Mouse (Mus musculus) cerebellum, adult 11-12 months (tissue): ENCODE results near the gene Bst2.
A peak's percentile ranks its signal among the peaks of the same experiment; 100 is the strongest.

Source experiments
- DNase-seq: peaks from one replicate; pipeline ENCODE4 v3.0.0; 2022

Gene Bst2

GRCm38 (mm10) chr8:71537028-71537867 lies at the start of gene Bst2:
TSS of gene Bst2 (minus strand) at chr8:71537456.
- DNase-seq, result no peak

- no peak for DNase-seq
These were observed 49.6 kb upstream of the Bst2 start for GRCm38 (mm10) chr8:71586891-71587290.

GRCm38 (mm10) chr8:71580201-71580600 lies 42.9 kb upstream of the Bst2 start:
- no peak for DNase-seq

DNA sequence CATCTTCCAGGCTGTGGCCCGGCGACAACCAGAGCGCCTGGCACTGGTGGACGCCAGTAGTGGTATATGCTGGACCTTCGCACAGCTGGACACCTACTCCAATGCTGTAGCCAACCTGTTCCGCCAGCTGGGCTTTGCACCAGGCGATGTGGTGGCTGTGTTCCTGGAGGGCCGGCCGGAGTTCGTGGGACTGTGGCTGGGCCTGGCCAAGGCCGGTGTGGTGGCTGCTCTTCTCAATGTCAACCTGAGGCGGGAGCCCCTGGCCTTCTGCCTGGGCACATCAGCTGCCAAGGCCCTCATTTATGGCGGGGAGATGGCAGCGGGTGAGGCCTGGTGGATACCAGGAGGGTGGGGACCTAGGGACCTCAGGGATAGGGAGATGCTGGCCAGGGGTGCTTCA lies 42.2 kb upstream of the Bst2 start:
- DNase-seq, result no peak

GRCm38 (mm10) chr8:71579009-71579408 lies 41.8 kb upstream of the Bst2 start:
- DNase-seq, result no peak

DNA sequence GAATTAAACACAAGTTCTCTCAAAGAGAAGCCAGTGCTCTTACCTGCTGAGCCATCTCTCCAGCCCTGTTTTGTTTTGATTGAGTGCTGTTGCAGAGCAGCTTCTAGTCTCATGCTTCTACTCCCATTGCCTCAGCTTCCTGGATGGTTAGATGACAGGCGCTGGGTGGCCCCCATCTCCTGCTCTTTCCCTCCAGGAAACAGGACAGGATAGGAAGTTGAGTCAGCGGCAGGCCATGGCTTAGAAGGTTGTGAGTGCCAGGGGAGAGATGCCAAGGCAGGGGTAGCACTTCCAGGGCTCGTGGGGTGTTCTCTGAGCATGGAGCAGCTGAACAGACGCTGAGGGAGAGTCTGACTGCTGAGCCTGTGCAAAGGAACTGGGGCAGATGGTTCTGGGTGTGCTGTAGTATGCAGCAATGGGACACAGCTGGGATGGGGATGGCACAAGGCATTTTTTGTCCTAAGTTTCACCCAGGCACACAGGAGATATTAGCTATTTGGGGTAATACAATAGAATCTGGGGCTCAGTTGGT lies 40.7 kb upstream of the Bst2 start:
- no peak for DNase-seq

DNA sequence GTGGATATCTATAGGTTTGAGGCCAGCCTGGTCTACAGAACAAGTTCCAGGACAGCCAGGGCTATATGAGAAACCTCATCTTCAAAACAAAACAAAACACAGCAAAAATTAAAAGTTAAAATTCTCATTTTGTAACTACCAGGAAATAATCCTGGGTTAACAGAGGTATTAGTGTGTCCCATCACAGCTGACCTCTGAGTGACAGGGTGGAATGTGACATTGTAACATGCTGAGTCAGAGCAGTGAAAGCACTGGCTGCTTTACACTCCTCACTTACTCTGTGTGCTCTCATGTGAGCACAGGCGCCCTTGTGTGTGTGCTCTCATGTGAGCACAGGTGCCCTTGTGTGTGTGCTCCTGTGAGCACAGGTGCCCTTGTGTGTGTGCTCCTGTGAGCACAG lies 37.8 kb upstream of the Bst2 start:
- no peak for DNase-seq

- DNase-seq, result no peak
These were observed 37.2 kb upstream of the Bst2 start for GRCm38 (mm10) chr8:71574426-71574825.

DNA sequence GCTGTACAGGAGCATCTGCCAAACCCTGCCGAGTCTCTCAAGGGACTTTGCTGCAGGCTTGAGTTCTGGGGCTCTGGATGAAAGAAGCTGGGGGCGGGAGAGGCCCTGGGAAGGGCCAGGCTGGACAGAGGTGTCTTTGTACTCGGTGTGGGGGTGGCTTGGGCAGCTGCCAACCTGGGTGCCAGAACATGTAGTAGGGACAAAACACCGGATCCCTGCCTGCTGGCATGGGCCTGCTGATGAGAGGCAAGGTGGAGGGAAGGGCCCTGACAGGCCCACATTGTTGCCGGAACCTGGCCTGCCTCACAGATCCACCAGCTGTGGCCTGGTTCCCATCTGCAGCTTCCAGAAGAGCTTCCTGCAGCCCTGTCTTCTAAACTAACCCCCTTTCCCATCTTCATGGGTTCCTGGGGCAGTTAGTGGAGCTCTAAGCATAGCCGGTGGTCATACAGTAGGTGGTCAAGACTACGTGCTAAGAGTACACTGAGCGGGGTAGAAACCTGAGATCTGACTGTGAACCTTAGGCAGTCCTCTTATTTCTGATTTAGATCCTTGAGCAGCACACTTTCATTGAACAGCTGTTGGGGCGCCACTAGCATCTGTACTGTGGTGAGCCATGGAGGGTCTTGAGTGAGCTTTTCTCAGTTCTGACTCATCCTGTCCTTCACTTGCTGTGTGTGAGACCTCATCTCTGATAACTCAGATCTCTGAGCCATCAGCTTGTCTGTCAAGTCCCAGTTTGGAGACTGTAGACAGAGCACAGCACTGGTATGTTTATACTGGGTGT lies 35.8 kb upstream of the Bst2 start:
- DNase-seq, result peak; percentile 79

DNA sequence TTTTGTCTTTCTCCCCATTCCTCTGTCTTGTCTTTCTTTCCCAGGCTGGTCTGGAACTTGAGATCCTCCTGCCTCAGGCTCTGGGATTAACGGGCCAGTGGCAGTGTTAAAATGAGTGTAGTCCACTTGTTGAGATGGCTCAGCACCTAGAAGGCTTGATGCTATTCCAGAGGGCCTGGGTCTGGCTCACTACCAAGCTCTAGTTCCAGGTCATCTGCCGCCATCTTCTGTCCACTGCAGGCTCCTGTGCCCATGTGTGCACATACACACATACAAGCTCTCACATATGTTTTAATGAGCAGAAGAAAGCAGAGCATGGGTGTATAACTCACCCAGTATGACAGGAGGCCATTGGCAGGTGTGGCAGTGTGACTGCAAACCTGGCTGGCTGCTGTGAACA lies 34.8 kb upstream of the Bst2 start:
- no peak for DNase-seq

DNA sequence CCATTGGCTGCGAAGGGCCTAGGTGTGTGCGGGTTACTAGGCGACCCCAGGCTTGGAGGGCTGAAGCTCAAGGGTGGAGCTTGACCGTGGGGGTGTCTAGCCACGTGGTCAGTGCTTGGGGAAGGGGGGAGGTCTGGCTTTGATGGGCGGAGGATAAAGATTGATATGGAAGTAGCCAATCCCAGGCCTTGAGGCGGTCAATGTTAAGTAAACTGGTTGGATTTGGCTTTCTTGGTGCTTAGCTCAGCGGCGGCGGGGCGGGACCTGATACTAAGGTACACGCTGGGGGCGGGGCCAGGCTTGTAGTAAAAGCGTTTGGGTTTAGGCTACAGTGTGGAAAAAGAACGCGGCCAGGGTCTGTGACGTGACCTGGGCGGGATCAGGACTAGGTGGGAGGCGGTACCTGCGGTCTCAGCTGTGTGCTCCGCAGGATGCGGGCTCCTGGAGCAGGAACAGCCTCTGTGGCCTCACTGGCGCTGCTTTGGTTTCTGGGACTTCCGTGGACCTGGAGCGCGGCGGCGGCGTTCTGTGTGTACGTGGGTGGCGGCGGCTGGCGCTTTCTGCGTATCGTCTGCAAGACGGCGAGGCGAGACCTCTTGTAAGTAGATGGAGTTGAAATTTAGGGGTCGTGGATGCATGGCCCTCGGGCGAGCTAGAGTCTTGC lies 33.2 kb upstream of the Bst2 start:
- DNase-seq, result peak; percentile 99

DNA sequence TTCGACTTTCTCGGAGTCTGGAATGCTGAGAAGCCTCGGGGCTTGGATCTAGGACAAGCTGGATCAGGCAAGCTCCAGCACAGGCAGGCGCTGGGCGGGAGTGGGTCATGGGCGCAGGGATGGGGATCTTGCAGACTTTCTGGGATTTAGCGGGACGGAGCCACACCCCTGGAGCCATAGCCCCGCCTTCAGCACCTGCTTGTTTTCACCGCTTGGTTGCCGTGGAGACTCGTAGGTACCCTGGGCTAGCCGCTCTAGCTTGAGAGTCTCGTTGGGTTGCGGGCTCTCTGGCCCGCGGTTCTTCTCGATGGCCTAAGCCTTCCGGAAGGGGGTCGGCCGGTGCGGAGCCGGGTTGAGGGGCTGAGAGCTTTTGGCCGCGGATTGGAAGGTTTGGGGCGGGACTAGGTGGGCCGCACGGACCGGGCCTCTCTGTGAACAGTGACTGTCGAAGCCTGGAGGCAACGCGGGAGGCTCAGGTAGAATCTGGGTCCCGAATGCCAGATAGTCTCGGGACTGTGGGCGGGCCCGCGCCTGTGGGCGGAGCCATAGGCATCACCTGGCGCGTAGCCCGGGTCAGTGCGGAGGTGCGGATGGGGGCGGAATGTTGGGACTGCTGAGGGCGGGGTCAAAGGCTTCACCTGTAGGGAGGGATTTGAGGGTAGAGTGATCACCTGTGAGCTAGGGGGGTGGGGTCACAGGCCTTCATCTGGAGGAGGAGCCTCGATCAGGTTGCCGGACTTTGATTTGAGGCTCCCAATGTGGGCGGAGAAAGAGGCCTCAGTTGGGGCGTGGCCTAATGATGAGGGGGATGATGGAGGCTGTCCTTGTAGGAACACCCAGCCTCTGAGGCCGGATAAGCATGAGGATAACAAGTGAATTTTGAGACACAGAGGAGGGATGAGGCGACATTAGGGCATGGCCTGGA lies 32.4 kb upstream of the Bst2 start:
- DNase-seq, result peak; percentile 98

- peak; percentile 76 for DNase-seq
These were observed 31.7 kb upstream of the Bst2 start for GRCm38 (mm10) chr8:71568941-71569340.

- DNase-seq, result peak; percentile 78
These were observed 31.2 kb upstream of the Bst2 start, which contains the start of gene Slc27a1 for GRCm38 (mm10) chr8:71568387-71568937. TSS of gene Slc27a1 (plus strand) at chr8:71568882.

- no peak for DNase-seq
These were observed 30.3 kb upstream of the Bst2 start for GRCm38 (mm10) chr8:71567587-71567986.

DNA sequence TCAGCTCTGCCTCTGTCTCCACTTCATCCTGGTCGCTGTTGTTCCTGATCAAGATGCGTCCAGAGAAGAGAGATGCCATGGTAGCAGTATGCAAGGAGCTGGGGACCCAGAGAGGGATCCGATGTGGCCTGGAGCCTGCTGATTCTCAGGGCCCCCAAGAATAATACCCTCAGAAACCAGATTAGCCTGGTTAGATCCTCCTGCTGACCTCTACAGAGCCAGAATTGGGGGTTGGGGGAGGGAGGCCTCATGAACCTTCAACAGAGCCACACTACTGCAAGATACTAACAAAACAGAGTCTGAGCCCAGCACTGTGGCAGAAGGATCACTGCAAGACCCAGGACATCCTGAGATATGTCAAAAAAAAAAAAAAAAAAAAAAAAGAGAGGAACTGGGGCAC lies 29.2 kb upstream of the Bst2 start, which contains the start of gene Nxnl1:
Nxnl1 (minus strand) TSS at position 101 of the 400 bp plus-strand sequence.
- no peak for DNase-seq

- DNase-seq, result no peak
These were observed 26.7 kb upstream of the Bst2 start for GRCm38 (mm10) chr8:71563992-71564391.

GRCm38 (mm10) chr8:71562751-71563150 lies 25.5 kb upstream of the Bst2 start:
- peak; percentile 76 for DNase-seq

DNA sequence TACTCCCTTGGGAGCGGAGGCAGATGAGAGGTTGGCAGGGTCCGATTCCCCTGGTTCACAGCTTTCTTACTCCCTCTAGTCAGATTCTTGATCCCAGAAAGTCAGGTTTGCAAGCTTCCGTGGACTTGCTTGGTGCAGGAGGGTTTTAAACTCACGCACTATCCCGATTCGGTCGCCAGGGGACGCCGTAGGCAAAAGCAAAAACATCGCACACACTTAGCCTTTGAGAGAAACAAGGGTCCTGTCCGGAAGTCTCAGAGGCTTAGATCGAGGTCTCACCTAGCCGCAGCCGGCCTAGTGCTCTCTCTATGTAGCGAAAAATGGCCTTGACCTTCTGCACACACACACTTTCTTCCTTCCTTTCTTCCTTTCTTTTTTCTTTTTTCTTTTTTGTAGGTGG lies 24.1 kb upstream of the Bst2 start:
- no peak for DNase-seq

DNA sequence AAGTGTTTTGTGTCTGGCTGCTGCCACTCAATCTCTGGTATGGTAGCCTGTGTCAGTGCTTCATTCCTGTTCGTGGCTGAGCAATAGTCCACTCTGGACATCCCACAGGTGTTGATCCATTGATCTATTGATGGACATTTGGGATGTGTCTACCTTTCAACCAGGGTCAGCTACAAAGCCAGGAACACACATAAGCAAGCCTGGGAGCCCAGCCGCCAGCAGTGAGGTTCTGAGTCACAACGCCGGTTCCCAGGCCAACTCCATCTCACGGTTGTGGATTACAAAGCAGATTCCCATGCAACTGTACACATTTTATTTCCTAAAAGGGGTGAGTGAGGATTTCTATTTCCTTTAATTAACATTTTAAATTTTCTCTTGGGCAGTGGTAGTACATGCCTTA lies 23.5 kb upstream of the Bst2 start:
- no peak for DNase-seq

DNA sequence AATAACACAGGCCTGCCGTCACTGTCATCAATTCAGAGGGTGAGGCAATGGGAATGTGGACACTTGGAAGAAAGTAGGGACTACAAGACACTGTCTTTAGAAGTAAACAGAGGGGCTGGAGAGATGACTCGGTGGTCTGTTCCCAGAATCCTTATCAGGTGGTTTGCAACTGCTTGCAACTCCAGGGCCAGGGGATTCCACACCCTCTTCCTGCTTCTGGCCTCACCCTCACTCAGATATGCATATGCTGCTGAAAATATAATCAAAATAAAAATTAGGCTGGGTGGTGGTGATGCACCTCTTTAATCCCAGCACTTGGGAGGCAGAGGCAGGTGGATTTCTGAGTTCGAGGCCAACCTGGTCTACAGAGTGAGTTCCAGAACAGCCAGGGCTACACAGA lies 22.8 kb upstream of the Bst2 start:
- DNase-seq, result no peak
